Mouse (Mus musculus): ENCODE results near the gene Daam1.

Gene Daam1

GRCm38 (mm10) chr12:71830607-71831257, at the start of gene Daam1:
TSS of gene Daam1 (plus strand) at chr12:71831078.
- CTCF ChIA-PET: no interaction called here

GRCm38 (mm10) chr12:71781220-71781619, 49.7 kb upstream of the Daam1 start:
- CTCF ChIA-PET: no interaction called here

- CTCF ChIA-PET: no interaction called here
Measured at GRCm38 (mm10) chr12:71783970-71784369, 46.9 kb upstream of the Daam1 start.

GRCm38 (mm10) chr12:71784666-71785255, 46.1 kb upstream of the Daam1 start:
- CTCF ChIA-PET: no interaction called here

- CTCF ChIA-PET: no interaction called here
Measured at GRCm38 (mm10) chr12:71786521-71786920, 44.4 kb upstream of the Daam1 start.

- CTCF ChIA-PET: no interaction called here
Measured at GRCm38 (mm10) chr12:71788791-71789190, 42.1 kb upstream of the Daam1 start.

GRCm38 (mm10) chr12:71790581-71790980, 40.3 kb upstream of the Daam1 start:
- CTCF ChIA-PET: no interaction called here

- CTCF ChIA-PET: no interaction called here
Measured at GRCm38 (mm10) chr12:71793114-71793513, 37.8 kb upstream of the Daam1 start.

GRCm38 (mm10) chr12:71795626-71796025, 35.3 kb upstream of the Daam1 start:
- CTCF ChIA-PET: no interaction called here

GRCm38 (mm10) chr12:71796517-71796916, 34.4 kb upstream of the Daam1 start:
- CTCF ChIA-PET: no interaction called here

- CTCF ChIA-PET: no interaction called here
Measured at GRCm38 (mm10) chr12:71807306-71807705, 23.6 kb upstream of the Daam1 start.

GRCm38 (mm10) chr12:71808631-71809030, 22.2 kb upstream of the Daam1 start:
- CTCF ChIA-PET: no interaction called here

- CTCF ChIA-PET: no interaction called here
Measured at GRCm38 (mm10) chr12:71809550-71809949, 21.3 kb upstream of the Daam1 start.

- CTCF ChIA-PET: no interaction called here
Measured at GRCm38 (mm10) chr12:71812567-71812966, 18.3 kb upstream of the Daam1 start.

GRCm38 (mm10) chr12:71813251-71813650, 17.6 kb upstream of the Daam1 start:
- CTCF ChIA-PET: no interaction called here

- CTCF ChIA-PET: no interaction called here
Measured at GRCm38 (mm10) chr12:71813761-71814160, 17.1 kb upstream of the Daam1 start.

- CTCF ChIA-PET: no interaction called here
Measured at GRCm38 (mm10) chr12:71820094-71820493, 10.8 kb upstream of the Daam1 start.

GRCm38 (mm10) chr12:71821272-71821671, 9.6 kb upstream of the Daam1 start:
- CTCF ChIA-PET: interaction anchor here (0.6 kb wide), 1 partner anchor 115 kb away, joined by 6 read pairs; no protein-coding TSS in a partner anchor

- CTCF ChIA-PET: interaction anchor here (0.6 kb wide), 2 partner anchors 70 to 115 kb away, joined by 6 read pairs; no protein-coding TSS in a partner anchor
Measured at GRCm38 (mm10) chr12:71821743-71822142, 9.1 kb upstream of the Daam1 start.

GRCm38 (mm10) chr12:71824927-71825326, 6.0 kb upstream of the Daam1 start:
- CTCF ChIA-PET: no interaction called here

GRCm38 (mm10) chr12:71830139-71830538, 739 bp upstream of the Daam1 start:
- CTCF ChIA-PET: no interaction called here

- CTCF ChIA-PET: no interaction called here
Measured at GRCm38 (mm10) chr12:71831258-71832087, 595 bp downstream of the Daam1 start.

- CTCF ChIA-PET: no interaction called here
Measured at GRCm38 (mm10) chr12:71832225-71832624, 1.3 kb downstream of the Daam1 start.

Measured in spleen, embryonic (tissue).